Mouse (Mus musculus): ENCODE measurements at regions not wholly inside any gene's neighbourhood (a gene's known extent, or its start where the extent isn't known, plus 50 kb on each side); places are given as distances from the start of the nearest gene placed in this dataset.

GRCm38 (mm10) chr14:25150968-25151367, 308.0 kb upstream of the Zmiz1 start:
- TF ChIP-seq POLR2A (IDR thresholded peaks at IDR 0.05; ENCODE audit: low read depth, low read length) (no peak), CTCF (IDR thresholded peaks at IDR 0.05; ENCODE audit: extremely low read depth, insufficient read length, insufficient replicate concordance, low read depth, low read length) (no peak)

Data from small intestine, adult 2 months (tissue).